Mouse (Mus musculus) layer of hippocampus, adult 2 months (tissue): ENCODE results near the gene Cfap57. TPM values are rescaled to one million over a fixed set of nuclear protein-coding genes. Genes with fewer than 3 reads are reported as not detected.
A peak's percentile ranks its signal among the peaks of the same experiment; 100 is the strongest.

Experiments
- DNase-seq, 2 experiments: peaks; one replicate each; pipeline ENCODE4 v3.0.0; 2022; ENCODE audit warnings: low spot score in 2 of 2
- H3K27ac ChIP-seq: fragments of 200-600 bp; 2 replicates; pipeline ENCODE4 v1.8.1; 2022
- H3K4me3 ChIP-seq: fragments of 200-600 bp; 2 replicates; pipeline ENCODE4 v1.8.1; 2022; ENCODE audit warnings: mild to moderate bottlenecking
- CTCF ChIP-seq: fragments of 200-600 bp; conservative IDR thresholded peaks from 2 replicates; pipeline ENCODE4 v1.8.1; 2022; ENCODE audit warnings: antibody characterized with exemption, mild to moderate bottlenecking, moderate library complexity
- total RNA-seq, 2 experiments: library from RNA; stranded (reverse); gene quantifications; 2 replicates each; pipeline ENCODE4 v1.2.3; 2021

The Cfap57 gene
- total RNA-seq, 2 experiments from 2014 or later: 0.56 to 0.72 TPM

- no peak for DNase-seq
- H3K4me3 ChIP-seq: no peak overlapping the region
- H3K27ac ChIP-seq: no peak overlapping the region
- TF ChIP-seq CTCF: no peak
Measured at GRCm38 (mm10) chr4:118544441-118545127, 76.0 kb downstream of the Cfap57 start.

- peak in 1 of 2 experiments; percentile 26 for DNase-seq
- H3K4me3 ChIP-seq: peak within 1 kb of the TSS; percentile 20
- H3K27ac ChIP-seq: peak within 1 kb of the TSS; percentile 78
- no peak for TF ChIP-seq CTCF
Measured at GRCm38 (mm10) chr4:118543592-118544260, 76.9 kb downstream of the Cfap57 start, which contains the start of gene Tmem125. Tmem125 (minus strand) TSS chr4:118544044.

GRCm38 (mm10) chr4:118543158-118543530, 77.4 kb downstream of the Cfap57 start:
- Histone ChIP-seq H3K27ac (peak overlapping the region; percentile 78), H3K4me3 (peak overlapping the region; percentile 20)
- peak; percentile 19 to 24 for DNase-seq
- TF ChIP-seq CTCF: no peak

- peak overlapping the region; percentile 33 for H3K4me3 ChIP-seq
- no peak for DNase-seq
Measured at GRCm38 (mm10) chr4:118542510-118543157, 77.9 kb downstream of the Cfap57 start.

GRCm38 (mm10) chr4:118539904-118540303, 80.7 kb downstream of the Cfap57 start:
- no peak for DNase-seq
- Histone ChIP-seq H3K4me3 (no peak overlapping the region), H3K27ac (no peak overlapping the region)
- no peak for TF ChIP-seq CTCF

More at GRCm38 (mm10) chr4:118542510-118543157, 77.9 kb downstream of the Cfap57 start:
- no peak for TF ChIP-seq CTCF
- H3K27ac ChIP-seq: peak overlapping the region; percentile 78

- no peak for TF ChIP-seq CTCF
- no peak for DNase-seq
- Histone ChIP-seq H3K27ac (no peak overlapping the region), H3K4me3 (no peak overlapping the region)
Measured at GRCm38 (mm10) chr4:118537801-118538200, 82.8 kb downstream of the Cfap57 start.

- no peak for DNase-seq
- Histone ChIP-seq H3K4me3 (no peak overlapping the region), H3K27ac (no peak overlapping the region)
- TF ChIP-seq CTCF: no peak
Measured at GRCm38 (mm10) chr4:118535610-118536009, 85.0 kb downstream of the Cfap57 start.

GRCm38 (mm10) chr4:118533605-118534004, 87.0 kb downstream of the Cfap57 start:
- TF ChIP-seq CTCF: no peak
- DNase-seq: no peak
- no peak overlapping the region for H3K27ac ChIP-seq
- no peak overlapping the region for H3K4me3 ChIP-seq

GRCm38 (mm10) chr4:118533156-118533555, 87.4 kb downstream of the Cfap57 start:
- DNase-seq: no peak
- TF ChIP-seq CTCF: no peak
- Histone ChIP-seq H3K27ac (no peak overlapping the region), H3K4me3 (no peak overlapping the region)

GRCm38 (mm10) chr4:118532663-118533062, 87.9 kb downstream of the Cfap57 start:
- TF ChIP-seq CTCF: no peak
- DNase-seq: no peak
- H3K4me3 ChIP-seq: no peak overlapping the region
- H3K27ac ChIP-seq: no peak overlapping the region

GRCm38 (mm10) chr4:118527720-118528119, 92.9 kb downstream of the Cfap57 start:
- no peak overlapping the region for H3K4me3 ChIP-seq
- H3K27ac ChIP-seq: no peak overlapping the region
- TF ChIP-seq CTCF: no peak
- DNase-seq: no peak

- no peak for TF ChIP-seq CTCF
- H3K27ac ChIP-seq: no peak overlapping the region
Measured at GRCm38 (mm10) chr4:118527335-118527681, 93.3 kb downstream of the Cfap57 start.

More at GRCm38 (mm10) chr4:118527335-118527681, 93.3 kb downstream of the Cfap57 start:
- no peak overlapping the region for H3K4me3 ChIP-seq
- no peak for DNase-seq
